Mouse (Mus musculus) cerebellum, adult 11-12 months (tissue): ENCODE measurements around the gene Nfe2l2.

Source experiments
- DNase-seq: peaks from one replicate; pipeline ENCODE4 v3.0.0; 2022

Gene Nfe2l2

DNA sequence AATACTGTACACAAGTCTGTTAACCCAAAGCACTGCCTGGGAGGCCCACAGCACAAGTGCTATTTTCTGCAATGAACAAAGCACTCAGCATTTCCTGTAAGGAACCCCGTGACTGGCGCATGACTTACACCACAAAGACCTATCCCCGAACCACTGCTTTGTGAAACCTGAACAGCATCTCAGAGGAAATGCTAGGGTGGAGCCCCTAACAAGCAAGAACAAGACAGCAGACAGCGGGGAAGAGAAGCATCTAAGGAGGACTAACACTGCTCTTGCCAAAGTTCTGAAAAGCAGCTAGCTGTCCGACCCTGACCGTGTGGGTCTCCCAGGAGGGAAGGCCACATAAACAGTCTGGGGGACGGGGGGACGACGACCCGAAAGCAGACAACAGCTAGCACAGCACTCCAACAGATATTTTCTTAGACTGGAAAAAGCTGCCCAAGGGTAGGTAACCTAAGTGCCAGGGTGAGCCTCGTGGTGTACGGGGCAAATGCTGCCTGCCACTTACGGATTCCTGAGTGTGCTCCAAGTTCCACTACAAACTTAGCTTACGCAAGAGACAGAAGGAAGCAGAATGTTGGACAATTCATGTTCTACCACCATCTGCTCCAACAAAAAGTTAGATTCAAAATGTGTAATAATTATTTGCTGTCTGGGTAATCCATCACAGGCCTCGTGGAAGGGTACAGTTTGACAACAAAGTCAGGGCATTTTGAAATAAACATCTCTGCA lies 21.3 kb downstream of the Nfe2l2 start:
- DNase-seq = no peak

- no peak for DNase-seq
Measured at GRCm38 (mm10) chr2:75681439-75681838, 23.0 kb downstream of the Nfe2l2 start.

DNA sequence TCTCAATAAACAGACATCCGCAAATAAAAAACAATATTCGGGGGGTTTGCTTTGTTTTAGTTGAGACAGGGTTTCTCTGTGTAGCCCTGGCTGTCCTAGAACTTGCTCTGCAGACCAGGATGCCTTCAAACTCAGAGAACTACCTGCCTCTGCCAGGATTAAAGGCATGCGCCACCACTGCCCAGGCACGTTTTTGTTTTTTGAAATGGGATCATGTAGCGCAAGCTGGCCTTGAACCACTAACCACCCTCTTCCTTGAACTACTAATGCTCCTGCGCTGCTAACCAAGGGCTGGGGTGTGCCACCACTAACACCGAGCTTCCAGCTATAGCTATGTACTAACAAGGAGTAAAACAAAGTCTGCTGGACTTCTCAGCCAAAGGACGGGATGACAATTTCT lies 24.5 kb downstream of the Nfe2l2 start:
- no peak for DNase-seq

- DNase-seq = no peak
Measured at GRCm38 (mm10) chr2:75676567-75676966, 27.9 kb downstream of the Nfe2l2 start.

DNA sequence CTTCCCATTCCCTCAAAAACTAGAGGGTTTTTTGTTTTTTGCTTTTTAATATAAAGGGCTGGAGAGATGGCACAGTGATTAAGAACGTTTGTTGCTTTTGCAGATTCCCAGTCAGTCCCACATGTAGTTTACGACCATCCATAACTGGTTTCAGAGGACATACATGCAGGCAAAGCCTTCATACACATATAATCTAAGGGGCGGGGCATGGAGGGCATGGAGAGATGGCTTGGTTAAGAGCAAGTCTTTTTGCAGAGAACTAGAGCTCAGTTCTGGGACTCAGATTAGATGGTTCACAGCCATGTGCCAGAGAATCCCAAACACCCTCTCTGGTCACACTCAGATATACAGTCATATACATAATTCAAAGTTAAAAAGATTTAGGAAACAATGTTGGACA lies 31.9 kb downstream of the Nfe2l2 start:
- DNase-seq = no peak

GRCm38 (mm10) chr2:75671337-75671660 lies 33.1 kb downstream of the Nfe2l2 start:
- no peak for DNase-seq

GRCm38 (mm10) chr2:75670446-75671336 lies 33.8 kb downstream of the Nfe2l2 start:
- no peak for DNase-seq

DNA sequence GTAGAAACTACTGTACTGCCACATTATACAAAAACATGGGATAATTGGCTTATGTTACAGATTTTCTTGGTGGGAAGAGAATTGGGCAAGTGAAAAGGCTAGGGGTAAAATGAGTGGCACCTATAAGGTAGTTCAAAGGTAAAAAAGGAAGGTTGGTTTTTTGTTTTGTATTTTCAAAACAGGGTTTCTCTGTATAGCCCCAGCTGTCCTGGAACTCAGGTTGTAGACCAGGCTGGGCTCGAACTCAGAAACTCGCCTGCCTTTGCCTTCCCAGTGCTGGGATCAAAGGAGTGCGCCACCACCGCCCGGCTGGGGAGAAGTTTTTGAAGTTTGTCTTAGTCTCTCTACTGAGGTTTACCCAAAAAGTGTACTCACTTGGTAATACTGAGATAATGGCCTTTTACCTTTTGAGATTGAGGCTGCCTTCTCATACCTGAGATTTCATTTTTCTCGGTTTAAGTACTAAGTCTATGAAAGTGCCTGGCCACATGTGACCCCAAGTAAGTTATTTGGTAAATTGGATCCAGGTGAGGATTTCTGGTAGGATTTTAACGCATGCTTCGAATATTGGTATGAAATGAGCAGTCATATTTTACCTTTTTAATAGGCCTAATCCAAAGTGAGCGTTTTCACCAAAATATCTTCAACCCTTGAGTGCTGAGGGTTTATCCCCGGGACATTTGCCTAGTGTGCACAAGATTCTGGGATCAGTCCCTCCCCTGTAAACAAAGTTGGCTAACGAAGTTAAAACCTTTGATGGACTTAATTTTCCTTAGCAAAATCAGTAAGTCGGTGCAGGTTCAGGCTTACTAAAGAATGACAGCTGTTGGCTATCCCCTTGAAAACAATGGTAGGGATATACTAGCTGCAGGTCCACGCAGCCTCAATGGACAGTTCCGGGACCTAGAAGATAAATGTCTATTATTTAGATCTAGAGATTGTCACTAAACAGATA lies 34.7 kb downstream of the Nfe2l2 start:
- no peak for DNase-seq

DNA sequence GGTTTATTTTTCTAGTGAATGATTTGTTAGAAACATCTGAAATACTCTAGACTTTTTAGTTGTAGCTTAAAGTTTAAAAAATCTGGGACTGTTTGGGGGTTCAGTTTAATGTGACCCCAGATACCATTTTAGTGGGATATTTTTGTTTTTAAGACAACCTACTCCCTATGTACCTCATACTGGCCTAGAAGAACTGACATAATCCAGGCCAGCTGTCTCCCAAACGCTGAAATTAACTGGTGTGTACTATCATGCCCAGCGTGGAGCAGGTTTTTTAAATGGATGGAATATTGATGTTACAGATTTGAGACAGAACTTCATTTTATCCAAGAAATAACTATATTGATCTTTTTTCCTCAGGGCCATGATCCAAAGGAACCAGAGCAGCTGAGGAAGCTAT lies 43.3 kb downstream of the Nfe2l2 start:
- no peak for DNase-seq

- DNase-seq = no peak
Measured at GRCm38 (mm10) chr2:75660255-75660948, 44.0 kb downstream of the Nfe2l2 start.

DNA sequence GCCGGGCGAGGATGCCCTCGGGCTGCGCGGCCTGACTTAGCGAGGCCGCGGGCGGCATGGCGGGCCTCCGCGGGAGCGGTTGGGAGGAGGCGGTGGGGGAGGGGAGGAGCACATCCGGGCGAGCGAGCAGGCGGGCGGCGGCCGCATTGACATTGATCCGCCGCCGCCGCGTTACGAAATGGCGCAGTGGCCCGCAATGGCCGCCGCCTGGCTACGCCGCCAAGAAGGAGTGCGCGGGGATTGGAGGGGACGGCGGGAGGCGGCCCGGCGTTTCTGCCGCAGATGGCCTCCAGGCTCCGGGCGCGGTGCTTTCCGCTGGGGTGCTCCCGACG lies 44.8 kb downstream of the Nfe2l2 start:
- DNase-seq = peak; percentile 90

DNA sequence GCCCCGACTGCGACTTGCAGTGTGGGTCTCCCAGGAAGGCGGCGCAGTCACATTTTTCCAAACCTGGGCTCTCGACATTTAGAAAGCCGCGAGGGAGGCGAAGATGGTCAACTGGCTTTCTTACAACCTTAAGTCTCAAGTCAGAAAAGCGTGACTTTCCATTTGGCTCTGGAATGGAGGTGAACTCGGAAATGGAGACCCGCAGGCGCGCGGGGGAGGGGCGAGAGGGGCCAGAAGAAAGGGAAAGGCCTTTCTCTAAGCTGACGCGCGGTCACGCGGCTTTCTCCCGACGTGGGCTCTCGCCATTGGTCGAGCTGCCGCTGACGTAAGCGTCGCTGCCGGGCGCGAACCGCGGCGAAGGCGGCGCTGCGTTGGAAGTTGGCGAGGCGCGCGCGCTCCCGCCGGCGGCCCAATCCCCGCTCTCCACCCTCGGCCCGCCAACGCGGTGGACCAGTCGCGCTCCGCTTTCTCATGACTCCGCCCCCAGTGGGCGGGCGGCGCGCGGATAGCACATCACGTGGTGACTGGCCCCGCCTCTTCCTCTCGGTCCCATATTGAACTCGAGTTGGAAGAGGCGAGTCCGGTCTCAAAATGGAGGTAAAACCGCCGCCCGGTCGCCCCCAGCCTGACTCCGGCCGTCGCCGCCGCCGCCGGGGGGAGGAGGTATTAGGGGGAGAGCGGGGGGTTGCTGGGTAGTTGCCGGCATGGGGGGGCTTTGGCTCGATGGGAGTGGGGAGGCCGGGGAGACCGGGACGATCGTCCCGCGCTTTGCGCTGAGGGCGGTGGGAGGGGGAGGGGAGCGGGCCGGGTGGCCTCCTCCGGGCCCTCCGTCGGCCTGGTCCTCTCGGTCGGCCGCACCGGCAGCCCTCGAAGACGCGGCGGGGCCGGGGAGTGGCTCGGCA lies 45.5 kb downstream of the Nfe2l2 start, which contains the start of gene Hnrnpa3:
TSS of gene Hnrnpa3 (plus strand) at position 535 of the 902 bp plus-strand sequence.
- peak; percentile 100 for DNase-seq

GRCm38 (mm10) chr2:75657907-75658691 lies 46.3 kb downstream of the Nfe2l2 start:
- peak; percentile 44 for DNase-seq

DNA sequence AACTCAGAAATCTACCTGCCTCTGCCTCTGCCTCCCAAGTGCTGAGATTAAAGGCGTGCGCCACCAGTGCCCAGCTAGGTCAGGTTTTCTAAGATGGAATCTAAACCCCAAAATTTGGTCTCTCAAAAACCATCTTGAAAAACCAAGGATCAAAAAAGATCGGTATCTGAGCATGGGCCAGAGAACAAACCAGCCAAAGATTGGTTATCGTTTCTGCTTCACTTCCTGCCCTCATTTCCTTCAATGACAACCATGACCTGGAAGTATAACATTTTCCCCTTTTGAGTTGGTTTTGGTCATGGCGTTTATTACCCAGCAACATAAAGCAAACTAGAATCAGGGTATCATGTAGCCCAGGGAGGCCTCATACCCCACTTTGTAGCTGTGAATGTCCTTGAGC lies 47.5 kb downstream of the Nfe2l2 start:
- DNase-seq = no peak

- DNase-seq = no peak
Measured at GRCm38 (mm10) chr2:75654679-75655078, 49.8 kb downstream of the Nfe2l2 start.

GRCm38 (mm10) chr2:75653150-75653549 lies 51.3 kb downstream of the Nfe2l2 start:
- DNase-seq = no peak

- no peak for DNase-seq
Measured at GRCm38 (mm10) chr2:75650437-75650836, 54.0 kb downstream of the Nfe2l2 start.

DNA sequence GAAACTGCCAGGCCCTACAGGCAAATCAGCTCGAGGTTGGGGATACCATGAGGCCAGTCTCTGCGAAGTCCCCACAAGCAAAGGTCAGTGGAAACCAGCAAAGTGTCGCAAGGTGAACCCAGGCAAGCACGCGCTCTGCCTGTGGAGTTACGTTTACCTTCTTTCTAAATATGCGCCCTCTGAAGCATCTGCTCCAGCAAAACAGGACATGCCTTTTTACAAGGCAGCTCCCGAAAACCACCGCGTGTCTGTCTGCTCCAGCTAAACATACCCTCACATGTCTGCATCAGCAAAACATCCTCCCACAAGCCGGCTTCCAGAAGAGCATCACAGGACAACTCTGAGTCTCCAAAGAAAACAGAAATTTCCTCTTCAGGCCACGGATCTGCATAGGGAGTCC lies 59.2 kb downstream of the Nfe2l2 start:
- no peak for DNase-seq

- no peak for DNase-seq
Measured at GRCm38 (mm10) chr2:75643950-75644349, 60.5 kb downstream of the Nfe2l2 start.

DNA sequence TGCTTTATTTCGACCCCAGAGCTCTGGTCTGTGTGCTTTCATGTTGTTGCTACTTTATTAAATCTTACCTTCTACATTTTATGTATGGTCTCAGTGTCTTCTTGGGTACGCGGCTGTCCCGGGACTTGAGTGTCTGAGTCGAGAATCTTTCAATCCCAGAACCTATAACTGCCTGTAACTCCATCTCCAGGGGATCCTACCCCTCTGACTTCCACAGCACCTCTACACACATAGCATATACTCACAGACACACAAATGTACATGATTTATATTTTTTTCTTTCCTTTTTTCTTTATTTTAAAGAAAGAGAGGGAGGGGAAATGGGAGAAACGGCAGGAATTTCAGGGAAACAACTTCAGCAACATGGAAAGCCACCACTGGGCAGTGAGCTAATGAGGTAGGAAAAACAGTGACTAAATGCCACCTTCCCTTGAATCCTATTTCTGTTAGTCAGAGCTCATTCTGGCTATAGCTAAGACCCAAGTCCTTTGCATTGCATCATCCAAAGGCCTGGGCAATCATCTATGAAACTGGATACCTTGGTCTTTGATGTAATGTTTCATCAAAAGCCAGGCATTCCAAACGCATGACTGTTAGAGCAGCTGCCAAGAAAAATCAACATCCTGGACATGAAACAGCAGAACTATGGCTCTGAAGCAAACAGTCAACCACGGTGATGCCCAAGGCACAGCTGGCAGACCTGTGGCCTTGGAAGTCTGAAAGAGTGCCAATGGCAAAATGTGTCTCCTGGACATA lies 61.5 kb downstream of the Nfe2l2 start:
- no peak for DNase-seq
